Mouse (Mus musculus): ENCODE data around the gene Wipf1. TPM values are rescaled to one million over a fixed set of nuclear protein-coding genes. Genes with fewer than 3 reads are reported as not detected.

The Wipf1 gene
- polyA plus RNA-seq, 1 experiment from 2014 or later = 10.9 TPM

DNA sequence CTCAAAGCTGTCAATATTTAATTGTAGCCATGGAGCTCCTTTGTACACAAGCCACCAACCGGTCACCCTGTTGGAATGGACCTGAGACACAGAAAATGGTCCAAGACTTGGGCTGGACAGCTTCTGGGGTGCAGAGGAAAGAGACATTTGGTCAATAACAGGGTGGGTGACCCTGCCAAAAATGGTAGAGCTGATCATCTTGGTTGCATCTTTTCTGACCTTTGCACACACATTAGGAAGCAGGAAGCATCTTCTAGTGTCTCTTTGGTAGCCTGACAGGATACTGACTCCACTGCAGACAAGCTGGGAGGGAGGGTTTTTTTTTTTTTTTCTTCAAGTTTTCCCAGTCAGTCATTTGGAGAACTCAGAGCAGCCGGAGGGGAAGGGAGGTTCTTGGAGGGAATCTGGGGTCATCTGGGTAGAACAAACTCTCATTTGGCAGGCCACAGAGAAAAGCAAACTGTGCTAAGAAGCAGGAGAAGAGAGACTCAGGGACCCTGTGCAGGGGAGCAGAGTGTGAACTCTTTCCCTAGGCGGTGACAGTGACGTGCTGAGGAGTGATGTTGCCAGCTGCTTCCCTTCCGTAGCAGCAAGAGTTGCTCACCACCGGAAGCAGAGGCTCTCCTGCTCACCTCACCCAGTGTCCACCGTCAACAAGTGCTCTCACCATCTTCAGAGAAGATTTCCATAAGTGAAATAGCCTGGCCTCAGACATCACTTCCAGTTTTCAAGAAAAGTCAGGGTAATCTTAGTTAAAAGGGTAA is 65.9 kb downstream of the Wipf1 start:
- H3K27ac ChIP-seq (ENCODE audit: low read depth, low read length) = no peak overlapping the region
- no peak for ATAC-seq (replicated peaks; ENCODE audit: low FRiP score)
- no peaks in the 10 kb centered on the region for H3K4me1 ChIP-seq (replicated peaks; ENCODE audit: control insufficient read depth, insufficient read depth, low read length)

DNA sequence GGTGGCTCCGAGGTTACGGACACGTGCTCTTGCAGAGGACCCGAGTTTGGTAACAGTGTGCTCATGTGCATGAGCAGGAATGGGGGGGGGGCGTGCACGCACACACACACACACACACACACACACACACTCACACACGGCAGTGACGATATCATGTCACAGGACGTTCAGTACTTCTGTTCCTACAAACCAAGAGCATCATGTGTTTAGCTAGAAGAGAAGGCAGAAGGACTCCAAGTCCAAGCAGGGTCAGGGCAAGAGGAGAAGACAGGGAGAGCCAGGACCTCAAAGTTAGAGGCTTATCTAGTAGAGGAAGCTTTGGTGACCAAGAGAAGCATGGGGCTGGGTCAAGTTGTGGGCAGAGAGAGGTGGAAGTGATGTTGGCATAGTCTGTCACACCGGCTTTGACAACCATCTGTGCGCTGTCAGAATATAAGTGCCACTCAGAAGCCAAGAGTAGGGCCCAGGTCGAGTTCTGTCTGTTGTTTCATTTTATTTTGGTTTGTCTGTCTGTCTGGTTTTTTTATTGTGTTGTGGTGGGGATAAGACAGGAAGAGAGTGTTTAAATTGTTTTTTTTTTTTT is 66.7 kb downstream of the Wipf1 start:
- Histone ChIP-seq H3K27ac (ENCODE audit: low read depth, low read length) (no peak overlapping the region), H3K4me3 (ENCODE audit: low read depth, low read length) (no peak overlapping the region), H3K36me3 (ENCODE audit: control insufficient read depth, insufficient read depth, low read length) (no peaks in the 10 kb centered on the region), H3K4me2 (ENCODE audit: low read depth, low read length, severe bottlenecking) (no peak overlapping the region), H3K9me3 (ENCODE audit: control insufficient read depth, low read length) (no peaks in the 10 kb centered on the region), H3K9ac (ENCODE audit: low read length) (no peak overlapping the region), H3K27me3 (ENCODE audit: control insufficient read depth, insufficient read depth, low read length) (no peaks in the 10 kb centered on the region), H3K4me1 (replicated peaks; ENCODE audit: control insufficient read depth, insufficient read depth, low read length) (no peaks in the 10 kb centered on the region)
- 88% methylated on average over 12 of the region's 12 CpGs for whole genome bisulfite sequencing
- ATAC-seq (replicated peaks; ENCODE audit: low FRiP score) = no peak
- DNase-seq (ENCODE audit: low spot score) = no peak

More for the DNA sequence above, 65.9 kb downstream of the Wipf1 start:
- H3K4me2 ChIP-seq (ENCODE audit: low read depth, low read length, severe bottlenecking) = no peak overlapping the region
- no peaks in the 10 kb centered on the region for H3K36me3 ChIP-seq (ENCODE audit: control insufficient read depth, insufficient read depth, low read length)
- no peak for DNase-seq (ENCODE audit: low spot score)
- no peaks in the 10 kb centered on the region for H3K27me3 ChIP-seq (ENCODE audit: control insufficient read depth, insufficient read depth, low read length)
- no peak overlapping the region for H3K9ac ChIP-seq (ENCODE audit: low read length)
- no peaks in the 10 kb centered on the region for H3K9me3 ChIP-seq (ENCODE audit: control insufficient read depth, low read length)
- WGBS = 76% methylated on average over 7 of the region's 7 CpGs
- H3K4me3 ChIP-seq (ENCODE audit: low read depth, low read length) = no peak overlapping the region

DNA sequence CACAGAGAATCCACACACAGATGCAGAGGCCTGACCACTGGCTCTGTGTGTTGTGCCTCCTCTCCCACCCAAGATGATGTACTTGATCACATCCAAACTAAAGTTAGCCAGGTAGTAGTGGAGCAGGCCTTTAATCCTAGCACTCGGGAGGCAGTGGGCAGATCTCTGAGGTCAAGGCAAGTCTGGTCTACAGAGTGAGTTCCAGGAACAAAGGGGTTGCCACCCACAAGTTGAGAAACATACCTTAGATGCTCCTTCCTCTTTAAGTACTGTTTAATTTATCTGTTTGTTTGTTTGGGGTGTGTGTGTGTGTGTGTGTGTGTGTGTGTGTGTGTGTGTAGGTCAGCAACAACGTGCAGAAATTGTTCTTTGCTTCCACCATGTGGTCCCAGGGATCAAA is 67.3 kb downstream of the Wipf1 start:
- no peak for DNase-seq (ENCODE audit: low spot score)
- no peaks in the 10 kb centered on the region for H3K4me1 ChIP-seq (replicated peaks; ENCODE audit: control insufficient read depth, insufficient read depth, low read length)
- H3K27me3 ChIP-seq (ENCODE audit: control insufficient read depth, insufficient read depth, low read length) = no peaks in the 10 kb centered on the region
- WGBS = 85% methylated on average over 2 of the region's 2 CpGs
- no peaks in the 10 kb centered on the region for H3K9me3 ChIP-seq (ENCODE audit: control insufficient read depth, low read length)
- no peak overlapping the region for H3K9ac ChIP-seq (ENCODE audit: low read length)
- no peak overlapping the region for H3K4me2 ChIP-seq (ENCODE audit: low read depth, low read length, severe bottlenecking)
- H3K4me3 ChIP-seq (ENCODE audit: low read depth, low read length) = no peak overlapping the region
- no peak overlapping the region for H3K27ac ChIP-seq (ENCODE audit: low read depth, low read length)
- no peak for ATAC-seq (replicated peaks; ENCODE audit: low FRiP score)
- no peaks in the 10 kb centered on the region for H3K36me3 ChIP-seq (ENCODE audit: control insufficient read depth, insufficient read depth, low read length)

DNA sequence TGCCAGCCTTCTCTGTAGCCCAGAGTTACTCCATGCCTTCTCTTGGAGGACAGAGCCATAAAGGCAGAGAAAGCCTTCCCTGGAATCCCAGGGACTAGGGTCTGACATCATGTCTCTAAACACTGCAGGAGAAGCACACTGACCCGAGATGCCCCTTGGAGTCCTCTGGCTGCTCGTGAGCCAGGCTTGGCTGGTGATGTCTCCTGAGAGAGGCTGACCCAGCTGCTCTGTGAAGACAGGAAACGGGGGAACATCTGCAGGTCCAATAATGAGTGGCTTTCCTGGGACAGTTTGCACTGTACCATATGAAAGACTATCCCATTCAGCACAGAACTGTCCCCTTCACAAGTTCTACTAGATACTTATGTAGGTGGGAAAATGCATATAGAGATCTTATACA is 69.4 kb downstream of the Wipf1 start:
- Histone ChIP-seq H3K4me3 (ENCODE audit: low read depth, low read length) (no peak overlapping the region), H3K27ac (ENCODE audit: low read depth, low read length) (no peak overlapping the region), H3K9me3 (ENCODE audit: control insufficient read depth, low read length) (no peaks in the 10 kb centered on the region), H3K9ac (ENCODE audit: low read length) (no peak overlapping the region), H3K4me2 (ENCODE audit: low read depth, low read length, severe bottlenecking) (no peak overlapping the region), H3K27me3 (ENCODE audit: control insufficient read depth, insufficient read depth, low read length) (no peaks in the 10 kb centered on the region), H3K36me3 (ENCODE audit: control insufficient read depth, insufficient read depth, low read length) (no peaks in the 10 kb centered on the region), H3K4me1 (replicated peaks; ENCODE audit: control insufficient read depth, insufficient read depth, low read length) (0 out of 2 replicates have a peak, but pooled peaks cover 2% of the 10 kb centered on the region)
- DNase-seq (ENCODE audit: low spot score) (no peak), ATAC-seq (replicated peaks; ENCODE audit: low FRiP score) (no peak)
- 66% methylated on average over 3 of the region's 3 CpGs for WGBS

DNA sequence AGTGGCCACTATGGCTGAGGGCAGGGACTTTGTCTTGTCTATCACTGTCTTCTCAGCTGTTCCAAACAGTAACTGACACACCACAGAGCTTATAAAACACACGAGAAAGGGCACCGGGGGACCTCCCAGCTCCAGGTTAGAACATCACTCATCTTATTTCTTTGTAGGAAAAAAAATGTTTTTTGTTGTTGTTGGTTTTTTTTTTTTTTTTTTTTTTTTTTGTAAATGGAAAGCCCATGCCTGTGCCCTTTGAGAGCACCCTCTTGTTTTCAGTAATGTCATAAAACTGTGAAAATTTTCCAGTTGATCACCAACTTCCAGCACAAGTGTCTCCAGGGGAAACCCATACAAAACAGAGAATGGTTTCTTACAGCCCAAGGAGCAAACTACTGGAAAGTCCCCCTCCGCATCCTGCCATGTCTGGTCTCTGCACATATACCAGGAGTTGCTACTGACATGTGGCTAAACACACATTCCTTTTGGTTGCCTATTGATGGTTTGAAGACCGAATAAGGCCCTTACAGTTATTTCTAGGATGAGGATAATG is 69.9 kb downstream of the Wipf1 start:
- 0 out of 2 replicates have a peak, but pooled peaks cover 2% of the 10 kb centered on the region for H3K4me1 ChIP-seq (replicated peaks; ENCODE audit: control insufficient read depth, insufficient read depth, low read length)
- no peak overlapping the region for H3K27ac ChIP-seq (ENCODE audit: low read depth, low read length)
- no peaks in the 10 kb centered on the region for H3K27me3 ChIP-seq (ENCODE audit: control insufficient read depth, insufficient read depth, low read length)
- no peak overlapping the region for H3K4me2 ChIP-seq (ENCODE audit: low read depth, low read length, severe bottlenecking)
- H3K9ac ChIP-seq (ENCODE audit: low read length) = no peak overlapping the region
- H3K4me3 ChIP-seq (ENCODE audit: low read depth, low read length) = no peak overlapping the region
- ATAC-seq (replicated peaks; ENCODE audit: low FRiP score) (no peak), DNase-seq (ENCODE audit: low spot score) (no peak)
- no peaks in the 10 kb centered on the region for H3K36me3 ChIP-seq (ENCODE audit: control insufficient read depth, insufficient read depth, low read length)
- 93% methylated on average over 4 of the region's 4 CpGs for WGBS
- no peaks in the 10 kb centered on the region for H3K9me3 ChIP-seq (ENCODE audit: control insufficient read depth, low read length)

DNA sequence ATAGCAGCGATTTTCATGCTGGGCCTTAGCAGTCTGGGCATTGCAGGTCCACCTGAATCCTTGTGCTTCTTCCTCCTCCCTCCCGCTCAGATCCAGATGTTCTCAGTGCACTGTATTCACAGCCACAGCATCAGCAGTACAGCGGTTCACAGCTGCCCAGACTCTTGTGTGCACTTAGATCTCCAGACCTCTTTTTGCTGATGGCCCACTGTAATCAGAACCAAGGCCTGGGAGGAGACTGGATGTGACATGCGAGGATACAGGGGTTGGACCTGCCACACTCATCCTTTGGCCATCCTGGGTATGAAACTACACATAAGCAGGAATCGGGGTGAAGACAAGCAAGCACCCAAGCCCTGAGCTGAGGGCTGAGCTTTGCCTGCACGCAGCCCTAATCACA is 72.6 kb downstream of the Wipf1 start:
- Histone ChIP-seq H3K36me3 (ENCODE audit: control insufficient read depth, insufficient read depth, low read length) (no peaks in the 10 kb centered on the region), H3K27ac (ENCODE audit: low read depth, low read length) (no peak overlapping the region)
- WGBS = 92% methylated on average over 6 of the region's 6 CpGs

DNA sequence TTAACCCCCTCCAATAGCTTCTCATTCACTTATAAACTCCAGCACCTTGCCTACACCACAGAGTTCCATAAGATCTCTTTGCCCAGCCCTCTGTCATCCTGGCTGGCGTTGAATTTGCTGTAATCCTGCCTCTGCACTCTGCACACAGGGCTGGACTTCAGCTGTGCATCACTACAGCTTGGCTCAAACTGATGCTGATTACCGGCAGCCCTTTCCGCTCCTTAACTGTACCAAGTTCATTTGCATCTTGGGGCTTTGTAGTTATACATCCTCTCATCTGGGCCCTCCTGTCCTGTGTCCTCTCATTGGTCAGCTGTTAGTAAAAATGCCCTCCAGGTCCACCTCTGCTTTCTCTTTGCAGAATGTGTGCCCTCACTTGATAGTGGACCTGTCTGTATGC is 73.4 kb downstream of the Wipf1 start:
- no peak overlapping the region for H3K4me3 ChIP-seq (ENCODE audit: low read depth, low read length)
- H3K9me3 ChIP-seq (ENCODE audit: control insufficient read depth, low read length) = no peaks in the 10 kb centered on the region
- H3K27ac ChIP-seq (ENCODE audit: low read depth, low read length) = no peak overlapping the region
- no peaks in the 10 kb centered on the region for H3K27me3 ChIP-seq (ENCODE audit: control insufficient read depth, insufficient read depth, low read length)
- ATAC-seq (replicated peaks; ENCODE audit: low FRiP score) = no peak
- no peaks in the 10 kb centered on the region for H3K36me3 ChIP-seq (ENCODE audit: control insufficient read depth, insufficient read depth, low read length)
- 80% methylated on average over 3 of the region's 3 CpGs for WGBS
- no peak overlapping the region for H3K4me2 ChIP-seq (ENCODE audit: low read depth, low read length, severe bottlenecking)
- DNase-seq (ENCODE audit: low spot score) = no peak
- 0 out of 2 replicates have a peak, but pooled peaks cover 2% of the 10 kb centered on the region for H3K4me1 ChIP-seq (replicated peaks; ENCODE audit: control insufficient read depth, insufficient read depth, low read length)
- H3K9ac ChIP-seq (ENCODE audit: low read length) = no peak overlapping the region

More for the DNA sequence above, 72.6 kb downstream of the Wipf1 start:
- Histone ChIP-seq H3K9me3 (ENCODE audit: control insufficient read depth, low read length) (no peaks in the 10 kb centered on the region), H3K4me2 (ENCODE audit: low read depth, low read length, severe bottlenecking) (no peak overlapping the region), H3K9ac (ENCODE audit: low read length) (no peak overlapping the region), H3K27me3 (ENCODE audit: control insufficient read depth, insufficient read depth, low read length) (no peaks in the 10 kb centered on the region), H3K4me3 (ENCODE audit: low read depth, low read length) (no peak overlapping the region), H3K4me1 (replicated peaks; ENCODE audit: control insufficient read depth, insufficient read depth, low read length) (0 out of 2 replicates have a peak, but pooled peaks cover 2% of the 10 kb centered on the region)
- ATAC-seq (replicated peaks; ENCODE audit: low FRiP score) (no peak), DNase-seq (ENCODE audit: low spot score) (no peak)

DNA sequence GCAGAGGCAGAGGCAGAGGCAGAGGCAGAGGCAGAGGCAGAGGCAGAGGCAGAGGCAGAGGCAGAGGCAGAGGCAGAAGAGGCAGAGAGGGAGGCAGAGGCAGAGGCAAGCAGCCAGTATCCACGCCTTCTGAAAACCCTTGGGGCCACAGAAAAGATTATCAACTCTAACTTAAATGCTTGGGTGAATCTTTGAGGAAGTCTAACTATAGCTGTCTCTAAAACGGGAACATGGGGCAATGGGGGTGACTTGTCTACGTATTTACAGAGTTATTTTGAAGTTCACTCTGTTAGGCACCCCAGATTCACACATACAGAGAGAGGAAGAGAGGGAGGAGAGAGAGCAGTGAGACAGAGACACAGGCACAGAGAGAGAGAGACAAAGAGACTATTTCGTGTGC is 74.0 kb downstream of the Wipf1 start:
- ATAC-seq (replicated peaks; ENCODE audit: low FRiP score) = no peak
- H3K27me3 ChIP-seq (ENCODE audit: control insufficient read depth, insufficient read depth, low read length) = no peaks in the 10 kb centered on the region

More for the DNA sequence above, 74.0 kb downstream of the Wipf1 start:
- no peaks in the 10 kb centered on the region for H3K9me3 ChIP-seq (ENCODE audit: control insufficient read depth, low read length)
- H3K9ac ChIP-seq (ENCODE audit: low read length) = no peak overlapping the region
- H3K27ac ChIP-seq (ENCODE audit: low read depth, low read length) = no peak overlapping the region
- no peak overlapping the region for H3K4me3 ChIP-seq (ENCODE audit: low read depth, low read length)
- WGBS = 89% methylated on average over 4 of the region's 4 CpGs
- H3K36me3 ChIP-seq (ENCODE audit: control insufficient read depth, insufficient read depth, low read length) = no peaks in the 10 kb centered on the region
- peaks cover 3% of the 10 kb centered on the region for H3K4me1 ChIP-seq (replicated peaks; ENCODE audit: control insufficient read depth, insufficient read depth, low read length)
- no peak overlapping the region for H3K4me2 ChIP-seq (ENCODE audit: low read depth, low read length, severe bottlenecking)
- DNase-seq (ENCODE audit: low spot score) = no peak
